ENCODE assay signal across 19 mouse cellular contexts in the genomic region with DNA sequence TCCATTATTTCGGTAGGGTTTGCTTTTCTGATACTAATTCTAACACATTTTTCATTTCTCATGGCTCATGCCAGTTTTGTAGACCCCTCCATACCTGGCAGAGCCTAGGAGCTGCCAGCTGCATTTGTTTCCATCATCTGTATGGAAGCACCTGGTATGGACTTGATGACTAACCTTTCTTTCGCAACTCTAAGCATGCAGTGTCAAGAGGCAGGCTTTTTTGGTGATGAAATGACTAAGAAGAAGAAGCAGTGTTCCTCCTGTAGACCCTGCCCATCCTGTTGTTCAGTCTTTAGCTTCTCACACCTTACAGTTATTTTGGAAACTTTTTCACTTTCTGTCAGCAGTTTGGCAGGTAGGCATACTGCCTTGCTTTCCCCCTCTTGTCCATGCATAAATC.
"Had no signal": no experiment of that assay in that cellular context is flagged by ENCODE, and none has a peak within 500 bp of the region (broad histone marks: within the 10 kb centered on the region; RNA-seq: fewer than 3 reads in every experiment).

No protein-coding gene starts in this region.

- H3K36me3 ChIP-seq: midbrain, embryonic 10.5 days had no signal

- H3K4me1 ChIP-seq: liver, embryonic 13.5 days; midbrain, embryonic 10.5 days; midbrain, embryonic 13.5 days; stomach, embryonic 15.5 days had no signal

- H3K9me3 ChIP-seq: liver, embryonic 13.5 days; megakaryocyte, embryonic 14.5 days; midbrain, embryonic 10.5 days; midbrain, embryonic 13.5 days; stomach, embryonic 15.5 days had no signal

- H3K27me3 ChIP-seq: liver, embryonic 13.5 days; megakaryocyte, embryonic 14.5 days; midbrain, embryonic 13.5 days; stomach, embryonic 15.5 days had no signal

- ATAC-seq: midbrain, embryonic 13.5 days; midbrain, embryonic 16.5 days had no signal

- H3K27ac ChIP-seq: layer of hippocampus, adult 2 months; left cerebral cortex, adult 2 months; liver, embryonic 13.5 days; midbrain, embryonic 10.5 days; midbrain, embryonic 13.5 days; stomach, embryonic 15.5 days had no signal

- DNase-seq: kidney, adult 9 months; kidney, postnatal 14 days; layer of hippocampus, adult 9-11 months; layer of hippocampus, postnatal 36 days; liver, embryonic 13.5 days; lung, adult 2 months; lung, postnatal 14 days; lung, postnatal 4 days; retina, postnatal 1 day; right cerebral cortex, postnatal 25 days; spleen, adult 18-20 months; thymus, postnatal 25 days had no signal

- H3K4me2 ChIP-seq: liver, embryonic 13.5 days; midbrain, embryonic 13.5 days; stomach, embryonic 15.5 days had no signal

- H3K4me3 ChIP-seq: layer of hippocampus, adult 2 months; left cerebral cortex, adult 2 months; liver, embryonic 13.5 days; megakaryocyte, embryonic 14.5 days; midbrain, embryonic 10.5 days; midbrain, embryonic 13.5 days; stomach, embryonic 15.5 days had no signal

- H3K9ac ChIP-seq: liver, embryonic 13.5 days; midbrain, embryonic 13.5 days; stomach, embryonic 15.5 days had no signal
